Mouse (Mus musculus): ENCODE data around the gene Olfr49.

The Olfr49 gene

DNA sequence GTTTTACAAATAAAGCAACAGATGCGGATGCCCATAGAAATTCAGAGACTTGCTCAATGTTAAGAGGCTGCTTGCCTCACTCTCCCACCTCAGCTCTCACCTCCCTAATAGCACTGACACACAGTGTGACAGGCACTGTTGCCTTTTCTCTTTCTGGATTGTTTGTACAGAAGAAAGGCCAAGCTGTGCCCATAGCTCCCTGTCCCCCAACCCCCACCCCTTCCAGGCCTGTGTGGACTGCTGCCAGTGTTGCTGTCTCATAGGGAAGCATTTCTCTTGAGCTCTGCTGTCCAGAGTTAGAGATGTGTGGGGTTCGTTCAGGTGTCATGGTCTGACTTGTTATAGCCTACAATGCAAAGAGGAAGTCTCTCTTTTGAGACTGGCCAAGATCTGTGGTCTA is 24.5 kb downstream of the Olfr49 start:
- peak; percentile 45 for DNase-seq

DNA sequence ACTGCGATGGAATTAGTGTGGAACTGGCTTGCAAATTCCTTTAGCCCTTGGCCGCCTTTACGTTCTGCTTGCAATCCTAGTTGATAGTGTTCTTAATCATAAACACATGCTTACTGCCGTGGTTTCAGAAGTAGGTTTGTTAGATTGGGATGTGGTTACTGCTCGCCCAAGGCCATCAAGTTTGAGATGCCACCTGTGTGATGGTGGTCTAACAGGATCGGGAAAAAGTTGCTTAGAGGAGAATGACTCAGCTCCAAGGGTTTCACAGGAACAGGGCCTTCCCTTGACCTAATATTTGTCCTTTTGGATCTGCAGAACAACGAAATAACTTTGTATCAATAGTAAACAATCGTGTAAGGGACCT is 25.0 kb downstream of the Olfr49 start:
- DNase-seq: no peak

DNA sequence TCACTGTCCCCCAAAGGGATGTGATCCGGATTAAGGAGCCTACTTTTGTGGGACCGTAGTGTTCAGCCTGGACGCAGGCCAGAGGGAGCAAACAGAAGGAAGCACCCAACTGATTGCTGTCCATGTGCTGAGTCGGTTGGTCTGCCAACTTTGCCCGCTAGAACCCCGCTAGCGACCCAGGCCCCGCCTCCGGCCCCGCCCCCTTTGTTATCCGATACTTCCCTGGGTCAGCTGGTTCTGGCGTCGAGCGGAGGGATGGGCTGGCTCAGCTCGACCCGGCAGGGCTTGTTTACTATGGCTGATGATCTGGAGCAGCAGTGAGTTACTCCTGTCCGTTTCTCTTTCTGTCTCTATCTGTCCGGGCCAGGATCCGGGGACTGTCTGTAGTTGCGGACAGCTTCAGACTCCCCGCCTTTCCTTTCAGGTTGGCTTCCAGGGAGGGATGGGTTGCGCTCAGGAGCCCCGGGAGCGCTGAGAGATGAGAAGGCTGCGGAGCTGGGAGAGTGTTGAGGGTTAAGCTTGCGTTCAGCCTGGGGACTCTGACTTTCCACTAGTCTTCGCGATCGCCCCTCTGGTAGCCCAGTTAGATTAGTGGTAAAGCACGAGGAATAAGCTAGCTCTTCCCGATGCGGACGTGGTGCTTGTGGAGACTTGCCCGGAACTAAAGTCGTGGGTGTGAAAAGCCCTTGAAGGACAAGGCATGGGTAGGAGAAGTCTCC is 25.6 kb downstream of the Olfr49 start:
- peak; percentile 90 for DNase-seq

DNA sequence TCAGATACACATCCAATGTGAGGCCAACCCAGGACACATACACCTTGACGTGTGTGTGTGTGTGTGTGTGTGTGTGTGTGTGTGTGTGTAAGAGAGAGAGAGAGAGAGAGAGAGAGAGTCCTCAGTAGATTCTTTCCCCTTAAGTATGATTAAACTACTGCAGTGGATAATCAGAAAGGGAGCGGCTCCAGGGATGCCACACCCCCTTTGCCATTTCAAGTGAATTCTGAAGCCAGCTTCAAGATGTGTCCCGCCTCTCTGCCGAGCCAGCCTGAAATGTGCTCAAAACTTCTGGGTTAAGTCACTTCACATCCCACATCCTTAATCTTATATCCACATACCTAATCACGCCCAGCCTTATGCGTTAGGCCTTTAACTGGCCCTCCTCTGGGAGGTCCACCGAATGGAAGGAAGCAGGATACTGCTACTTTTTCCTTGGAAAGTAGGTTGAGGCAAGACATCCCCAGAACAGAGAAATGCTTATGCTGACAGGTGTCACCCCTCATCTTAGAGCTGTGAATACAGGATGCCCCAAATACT is 26.5 kb downstream of the Olfr49 start:
- no peak for DNase-seq

DNA sequence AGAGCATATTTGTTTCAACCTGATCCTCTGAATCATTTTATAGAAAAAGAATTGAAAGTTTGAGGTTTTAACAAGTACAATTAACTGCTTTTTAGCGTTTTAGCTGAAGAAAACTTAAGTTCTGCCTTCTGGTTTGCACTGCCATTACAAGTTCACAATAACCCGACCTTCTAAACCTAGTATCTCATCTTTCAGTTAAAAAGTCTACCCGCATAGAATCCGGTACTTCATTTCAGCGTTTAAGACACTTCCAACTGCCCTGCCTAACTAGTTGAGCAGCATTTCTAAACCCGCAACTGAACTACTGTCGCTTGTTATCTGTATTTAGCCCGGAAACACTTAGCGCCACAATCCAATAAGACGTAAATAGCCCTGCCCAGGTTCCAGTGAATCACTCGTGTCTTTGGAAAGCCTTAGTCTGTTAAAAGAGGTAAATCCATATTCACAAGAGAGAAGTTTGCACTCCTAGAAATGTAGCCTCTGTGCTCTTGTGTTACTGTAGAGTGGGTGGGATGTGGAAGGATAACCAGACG is 30.0 kb downstream of the Olfr49 start:
- peak; percentile 21 for DNase-seq

DNA sequence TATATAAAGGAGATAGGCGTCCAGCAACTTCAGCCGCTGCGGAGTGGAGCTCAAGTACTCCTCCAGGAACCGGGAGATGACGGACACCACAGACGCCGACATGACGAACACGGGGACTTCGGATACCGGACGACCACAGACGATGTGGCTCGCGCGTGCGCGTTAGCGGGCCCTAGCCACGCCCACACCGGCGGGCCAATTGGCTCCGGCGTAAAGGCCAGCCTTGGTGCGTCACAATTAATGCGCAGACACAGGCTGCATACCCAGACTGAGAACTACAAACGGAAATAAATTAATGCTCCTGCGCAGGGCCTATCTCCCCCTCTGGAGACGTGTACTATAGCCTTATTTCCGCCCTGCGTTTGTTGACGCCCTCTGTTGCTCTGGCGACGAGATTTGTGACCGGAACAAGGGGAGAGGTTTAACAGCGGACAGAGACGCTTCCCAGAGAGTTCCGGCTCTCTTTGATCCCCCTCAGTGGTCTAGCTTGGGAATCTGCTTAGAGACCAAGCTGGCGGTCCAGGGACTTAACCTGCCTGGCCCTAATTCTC is 30.9 kb downstream of the Olfr49 start, which contains the start of the genes Dad1 and Abhd4:
Gene Dad1 (minus strand): TSS at position 364 of the 551 bp plus-strand sequence.
Gene Abhd4 (plus strand): TSS at position 448 of the 551 bp plus-strand sequence.
- DNase-seq: peak; percentile 99

DNA sequence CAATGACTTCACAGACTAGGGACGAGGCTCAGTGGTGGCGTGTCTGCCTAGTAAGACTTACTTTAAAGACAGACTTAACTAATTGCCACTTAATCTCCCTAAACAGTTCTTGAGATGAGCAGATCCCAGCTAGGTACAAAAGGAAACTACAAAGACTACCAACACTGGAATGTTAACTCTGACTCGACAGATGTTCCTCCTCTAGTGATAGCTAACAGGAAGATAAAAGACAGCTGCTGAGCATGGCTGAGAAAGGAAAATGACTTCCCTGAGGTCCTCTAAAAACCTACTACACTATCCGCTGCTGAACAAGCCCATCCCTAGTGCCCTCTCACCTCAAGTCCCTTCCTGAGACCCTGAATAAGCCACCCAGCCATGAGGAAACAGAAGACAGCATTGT is 34.6 kb downstream of the Olfr49 start:
- no peak for DNase-seq

DNA sequence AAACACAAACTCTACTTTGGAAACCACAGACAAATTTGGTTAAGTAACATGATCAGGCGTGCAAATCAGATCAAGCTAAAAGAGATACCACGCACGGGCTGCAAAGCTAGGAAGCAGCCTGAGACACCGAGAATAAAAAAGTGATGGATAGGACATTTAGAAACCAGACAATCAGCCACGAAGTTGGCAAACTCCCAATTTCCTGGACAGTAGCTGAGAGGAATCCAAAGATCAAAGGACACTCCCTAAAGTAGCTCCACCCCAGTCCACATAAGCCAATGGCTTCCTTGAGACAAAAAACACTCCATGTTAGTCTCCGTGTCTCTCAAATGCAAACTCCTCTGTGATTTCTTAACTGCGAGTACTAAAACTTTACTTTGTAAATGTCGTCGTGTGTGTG is 35.4 kb downstream of the Olfr49 start:
- no peak for DNase-seq

DNA sequence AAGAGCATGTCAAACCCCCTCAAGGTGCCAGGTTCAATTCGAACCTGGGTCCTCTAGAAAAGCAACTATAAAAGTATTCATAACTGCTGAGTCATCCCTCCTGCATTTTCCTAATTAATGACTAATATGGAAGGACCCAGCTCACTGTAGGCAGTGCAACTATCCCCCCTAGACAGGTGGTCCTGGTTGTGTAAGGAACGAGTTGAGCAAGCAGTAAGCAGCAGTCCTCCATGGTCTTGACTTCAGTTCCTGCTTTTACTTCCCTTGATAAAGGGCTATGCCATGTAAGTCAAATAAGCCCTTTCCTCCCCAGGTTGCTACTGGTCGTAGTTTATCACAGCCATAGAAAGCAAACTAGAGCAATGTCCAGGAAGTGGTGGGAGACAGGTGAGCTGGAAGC is 38.5 kb downstream of the Olfr49 start:
- DNase-seq: no peak

DNA sequence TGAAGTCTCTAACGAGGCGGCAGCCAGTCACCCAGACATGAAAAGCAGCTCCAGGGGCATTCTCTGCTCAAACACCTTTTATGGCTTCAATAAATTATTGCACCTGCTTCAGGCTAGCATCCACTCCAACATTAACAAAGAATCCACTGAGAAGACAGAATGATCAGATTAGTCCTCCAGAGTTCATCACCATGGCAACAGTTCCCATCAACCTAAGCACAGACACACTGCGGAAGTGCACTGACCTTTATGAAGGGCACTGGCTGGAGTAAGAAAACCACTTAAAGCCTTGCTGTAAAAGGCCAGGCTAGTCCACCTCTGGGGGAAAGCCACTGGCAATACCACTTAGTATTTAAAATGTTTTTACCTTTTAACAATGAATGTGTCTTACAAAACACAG is 40.6 kb downstream of the Olfr49 start:
- DNase-seq: no peak

DNA sequence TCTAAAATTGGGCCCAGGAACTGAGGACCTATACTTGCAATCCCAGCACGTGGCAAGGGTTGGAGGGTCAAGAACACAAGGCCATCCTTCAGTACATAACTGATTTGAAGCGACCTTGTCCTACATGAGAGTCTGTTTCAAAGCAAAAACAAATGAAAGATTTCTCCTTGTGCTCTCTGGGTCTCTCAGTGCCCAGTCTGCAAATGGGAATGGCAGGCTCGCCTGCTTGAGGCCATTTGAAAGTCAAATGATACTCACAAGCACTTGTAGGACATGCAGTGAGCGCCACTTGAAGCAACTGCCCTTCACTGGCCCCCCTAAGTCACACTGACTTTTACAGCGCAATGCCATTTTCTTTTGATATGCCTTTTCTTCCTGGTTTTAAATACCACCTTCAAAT is 44.2 kb downstream of the Olfr49 start:
- no peak for DNase-seq

DNA sequence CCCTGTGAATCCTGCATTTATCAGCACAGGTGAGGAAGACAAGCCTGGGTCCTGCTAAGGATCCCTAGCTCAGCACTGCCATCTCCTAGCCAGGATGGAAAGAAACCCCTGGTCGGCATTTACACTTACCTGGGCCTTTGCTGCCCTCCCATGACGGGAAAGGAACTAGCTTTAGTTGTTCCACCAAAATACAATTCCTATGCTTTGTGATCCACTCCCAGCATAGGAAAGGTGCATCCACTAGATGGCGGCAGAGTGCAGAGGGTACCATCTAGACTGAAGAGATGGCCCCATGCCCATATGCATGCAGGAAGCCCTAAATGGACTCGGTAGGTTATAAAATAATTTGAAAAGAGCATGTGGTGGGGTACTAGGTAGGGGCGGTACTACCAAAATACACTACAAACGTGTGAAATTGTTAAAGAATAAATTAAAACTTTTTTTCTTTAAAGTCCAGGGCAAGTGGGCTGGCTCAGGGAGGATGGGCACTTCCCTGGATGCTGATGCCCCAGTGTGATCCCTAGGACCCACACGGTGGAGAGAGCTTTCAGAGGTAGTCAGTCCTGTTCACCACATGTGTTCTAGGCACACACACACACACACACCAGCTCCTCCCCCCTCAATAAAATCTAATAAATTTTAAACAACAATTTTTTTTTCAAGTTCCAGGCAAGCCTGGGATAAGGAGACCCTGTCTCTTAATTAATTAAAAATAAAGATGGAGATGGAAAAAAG is 45.6 kb downstream of the Olfr49 start:
- peak; percentile 65 for DNase-seq

DNA sequence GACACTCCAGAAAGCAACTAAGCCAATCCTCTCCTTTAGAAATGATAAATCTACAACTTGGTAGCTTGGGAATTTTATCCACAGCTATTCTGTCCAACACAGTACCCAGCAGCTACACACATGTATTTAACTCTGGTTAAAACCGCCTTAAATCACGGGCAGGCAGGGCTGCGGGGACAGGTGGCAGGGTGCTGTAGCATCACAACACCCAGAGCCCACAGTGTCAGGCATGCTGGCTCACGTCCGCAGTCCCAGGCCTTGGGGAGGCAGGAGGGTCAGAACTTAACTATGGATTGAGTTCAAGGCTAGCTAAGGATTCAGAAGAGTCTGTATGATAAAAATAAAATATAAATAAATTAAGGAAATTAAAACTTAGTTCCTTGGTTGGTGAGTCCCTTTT is 47.9 kb downstream of the Olfr49 start:
- DNase-seq: no peak

DNA sequence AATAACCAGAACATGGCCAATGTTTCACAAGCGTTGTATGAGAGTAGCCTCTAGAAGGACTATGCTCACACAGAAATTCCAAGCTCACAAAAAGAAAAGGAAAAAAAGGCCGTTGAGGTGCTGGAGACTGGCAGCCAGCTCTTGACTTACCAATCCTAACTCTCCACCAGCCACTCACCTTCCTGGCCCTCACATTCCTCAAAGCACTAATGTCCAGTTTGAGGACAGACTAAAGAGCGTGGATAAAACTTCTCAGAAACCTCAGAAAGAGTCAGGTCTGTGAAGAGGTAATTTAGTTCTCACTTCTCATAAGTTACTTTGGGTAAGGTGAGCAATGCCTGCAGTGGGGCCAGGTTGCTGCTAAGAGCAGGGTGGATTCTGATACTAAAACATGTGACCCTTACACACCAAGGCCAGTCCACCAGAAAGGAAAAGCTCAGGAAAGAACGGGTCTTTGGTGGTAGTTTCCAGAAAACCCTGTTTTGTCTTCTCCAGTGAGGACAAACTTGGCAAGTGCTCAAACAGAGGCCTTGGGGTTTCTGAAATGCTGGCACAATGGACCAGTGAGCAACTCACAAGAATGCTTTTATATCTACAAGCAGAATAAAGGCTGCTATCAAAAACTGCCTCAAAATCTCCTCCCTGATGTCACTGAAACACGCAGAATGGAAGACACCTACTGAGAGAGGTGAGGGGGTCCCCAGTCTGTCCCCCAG is 48.8 kb downstream of the Olfr49 start:
- no peak for DNase-seq

DNA sequence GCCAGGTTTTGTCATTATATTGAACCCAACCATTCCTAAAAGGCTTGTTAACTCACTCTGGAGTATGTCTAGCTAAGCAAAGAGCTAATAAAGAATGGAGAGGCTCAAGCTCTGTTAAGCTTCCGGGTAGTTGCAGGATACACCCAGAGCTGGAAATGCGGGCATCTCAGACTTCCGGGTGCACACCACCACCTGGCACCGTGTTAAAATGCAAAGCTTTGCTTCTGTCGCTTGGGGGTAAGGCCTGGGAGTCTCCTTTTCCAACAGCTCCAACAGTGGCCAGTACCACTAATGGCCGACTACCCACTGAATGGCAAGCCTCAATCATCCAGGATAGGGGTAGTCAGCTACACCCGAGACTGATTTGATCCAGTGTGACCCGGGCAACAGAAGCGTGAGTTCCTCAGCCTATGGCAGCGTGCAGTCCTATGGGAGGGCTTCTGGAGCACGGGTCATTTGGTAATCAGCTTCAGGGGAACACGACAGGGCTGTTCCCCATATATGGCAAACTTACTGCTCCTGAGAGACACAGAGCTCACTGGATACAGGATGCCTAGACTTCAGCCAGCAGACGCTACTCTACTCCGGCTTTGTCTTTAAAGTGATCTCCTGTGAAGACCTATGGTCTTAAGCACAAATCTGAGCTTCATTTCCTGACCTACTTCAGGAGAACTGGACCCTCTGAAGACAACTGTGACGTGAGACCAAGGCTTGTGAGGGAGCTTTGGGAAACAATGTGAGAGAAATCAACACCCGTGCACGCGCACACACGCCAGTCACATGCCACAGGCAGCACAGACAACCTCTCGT is 50.3 kb downstream of the Olfr49 start:
- DNase-seq: no peak

DNA sequence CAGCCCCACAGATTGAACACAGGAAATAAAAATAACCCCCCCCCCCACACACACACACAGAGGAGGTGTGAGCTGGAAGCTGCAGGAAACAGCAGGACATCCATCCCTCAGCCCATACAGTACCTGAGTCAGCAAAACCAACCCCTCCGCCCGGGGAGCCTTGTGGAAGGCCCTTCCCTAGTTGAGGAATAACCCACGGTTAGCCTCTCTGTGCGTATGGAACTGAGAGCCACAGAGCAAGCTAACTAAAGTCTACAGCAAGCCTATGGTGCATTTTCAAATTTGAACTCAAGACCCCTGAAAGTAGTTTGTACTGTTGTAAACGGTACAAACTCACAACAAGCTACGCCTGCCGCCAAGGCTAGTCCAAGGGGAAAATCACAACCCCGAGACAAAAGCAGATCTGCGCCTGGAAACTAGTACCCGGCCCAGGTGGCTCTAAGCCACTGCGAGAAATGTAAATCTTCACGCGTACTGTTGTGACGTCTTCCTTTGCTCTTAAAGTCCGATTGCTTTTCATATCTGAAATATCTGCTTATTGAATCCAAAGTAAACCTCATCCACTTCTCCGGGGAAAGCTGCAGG is 51.1 kb downstream of the Olfr49 start:
- DNase-seq: no peak

DNA sequence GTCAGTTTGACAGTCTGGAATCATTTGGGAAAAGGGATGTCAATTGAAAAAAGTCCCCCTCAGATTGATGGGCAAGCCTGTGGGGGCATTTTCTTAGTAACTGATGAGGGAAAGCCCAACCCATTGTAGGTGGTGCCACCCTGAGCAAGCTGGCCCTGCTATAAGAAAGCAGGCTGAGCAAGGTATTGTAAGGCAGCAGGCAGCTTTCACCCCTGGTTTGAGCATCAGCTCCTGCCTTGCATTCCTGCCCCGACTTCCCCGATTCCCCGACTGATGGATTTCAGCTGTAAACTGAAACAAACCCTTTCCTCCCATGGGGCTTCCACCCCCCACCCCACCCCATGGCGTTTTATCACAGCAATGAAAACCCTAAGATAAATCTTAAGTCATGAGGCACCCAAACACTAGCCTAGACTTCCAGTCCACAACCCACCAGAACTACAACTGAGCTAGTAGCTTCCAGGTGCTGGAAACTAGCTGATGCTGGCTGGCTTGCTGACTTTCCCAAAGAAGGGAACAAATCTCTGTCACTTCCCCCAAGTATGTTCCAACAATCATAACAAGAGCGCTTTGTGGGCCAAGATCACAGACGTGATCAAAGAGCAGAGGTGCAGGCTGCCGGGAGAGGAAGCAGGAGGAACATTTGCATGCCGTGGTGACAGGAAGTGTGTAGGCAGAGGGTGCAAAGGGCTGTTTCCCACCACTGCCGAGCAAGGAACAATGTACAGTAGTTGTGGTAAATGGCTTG is 51.8 kb downstream of the Olfr49 start:
- DNase-seq: no peak

DNA sequence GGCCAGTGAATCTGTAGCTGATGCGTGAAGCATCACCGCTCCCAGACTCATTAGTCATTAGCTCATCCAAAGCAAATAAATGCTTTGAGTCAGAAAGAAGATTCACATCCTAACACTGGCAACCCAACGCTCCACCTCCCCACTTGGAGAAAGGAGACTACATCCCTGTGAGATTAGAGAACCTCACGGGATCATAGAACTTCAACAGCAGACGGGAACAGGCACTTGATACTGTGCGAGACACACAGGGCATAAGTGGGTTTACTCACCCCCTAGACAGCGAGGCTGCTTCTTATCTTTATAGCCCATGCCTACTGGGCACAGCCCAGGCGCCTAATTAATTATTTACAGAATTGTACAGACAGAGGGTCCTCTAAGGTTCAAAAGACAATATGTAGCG is 52.6 kb downstream of the Olfr49 start:
- DNase-seq: no peak

DNA sequence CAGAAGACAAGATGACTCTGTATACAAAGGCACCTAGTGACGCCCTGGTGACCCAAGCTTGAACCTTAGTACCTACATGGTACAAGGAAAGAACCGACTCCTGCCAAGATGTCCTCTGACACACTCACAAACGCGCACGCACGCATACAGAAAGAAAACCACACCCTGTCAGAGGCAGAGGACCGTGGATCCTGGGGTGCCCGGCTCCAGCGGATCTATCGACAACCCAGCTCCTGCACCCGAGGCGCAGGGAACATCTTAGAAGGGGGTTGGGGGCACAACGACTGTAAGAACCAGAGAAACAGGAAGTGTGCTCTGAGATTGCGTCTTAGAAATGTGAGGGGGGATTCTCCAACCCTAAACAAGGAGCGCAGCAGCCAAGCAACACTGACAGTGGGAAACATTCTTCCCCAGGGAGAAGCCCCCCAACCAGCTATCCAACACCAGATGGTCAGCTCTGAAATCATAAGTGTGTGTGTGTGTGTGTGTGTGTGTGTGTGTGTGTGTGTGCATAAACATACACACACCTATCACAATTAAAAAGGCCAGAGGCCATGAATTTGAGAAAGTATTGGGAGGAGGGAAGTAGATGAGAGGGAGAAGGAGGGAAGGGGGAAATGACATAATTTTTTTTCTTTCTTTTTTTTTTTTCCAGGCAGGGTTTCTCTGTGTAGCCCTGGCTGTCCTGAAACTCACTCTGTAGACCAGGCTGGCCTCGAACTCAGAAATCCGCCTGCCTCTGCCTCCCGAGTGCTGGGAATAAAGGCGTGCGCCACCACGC is 53.4 kb downstream of the Olfr49 start:
- DNase-seq: no peak

DNA sequence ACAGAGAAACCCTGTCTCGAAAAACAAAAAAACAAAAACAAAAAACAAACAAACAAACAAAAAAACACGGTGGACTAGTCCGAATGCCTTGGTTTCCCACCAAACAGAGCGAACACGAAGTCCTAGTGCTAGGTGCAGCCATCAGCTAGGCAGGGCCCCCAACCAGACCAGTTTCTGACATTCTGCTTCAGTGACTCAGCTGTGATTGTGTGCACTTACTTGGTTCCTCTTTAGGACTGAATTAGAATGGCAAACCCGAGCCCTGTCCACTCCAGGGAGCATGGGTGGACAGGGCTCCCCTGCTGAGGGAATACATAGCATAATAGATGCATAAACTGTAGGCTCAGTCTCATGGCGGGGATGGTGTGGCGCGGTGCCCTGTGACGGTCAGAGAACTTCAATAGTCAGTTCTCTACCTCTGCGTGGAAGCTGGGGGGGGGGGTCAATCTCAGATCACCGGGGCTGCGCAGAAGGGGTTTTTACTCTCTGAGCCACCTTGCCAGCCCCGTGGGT is 54.0 kb downstream of the Olfr49 start:
- no peak for DNase-seq
